Mouse (Mus musculus) intestine, embryonic 14.5 days (tissue): ENCODE results near the gene H2-Ke6. TPM values are rescaled to one million over a fixed set of nuclear protein-coding genes. Genes with fewer than 3 reads are reported as not detected.

Source experiments
- ATAC-seq: fragments of 200-750 bp; cut with Nextera tagmentation; replicated peaks from 2 replicates; pipeline ENCODE4 v1.8.0; 2017; ENCODE audit warnings: low read depth, moderate number of reproducible peaks, moderate TSS enrichment, moderate library complexity; ENCODE audit not compliant: low FRiP score, low TSS enrichment
- DNase-seq: peaks from one replicate; pipeline ENCODE4 v3.0.0-alpha.2; 2018; ENCODE audit warnings: low spot score
- H3K27ac ChIP-seq: fragments of 300-500 bp; sonication (generic); 2 replicates; pipeline ENCODE4 v1.5.1; 2014; ENCODE audit warnings: low read depth, mild to moderate bottlenecking, control low read depth
- H3K27me3 ChIP-seq: fragments of 300-500 bp; sonication (generic); replicated peaks from 2 replicates; pipeline ENCODE4 v1.6.1; 2014; ENCODE audit warnings: low read length, control low read depth; ENCODE audit not compliant: control insufficient read depth, insufficient read depth
- H3K36me3 ChIP-seq: fragments of 300-500 bp; sonication (generic); 2 replicates; pipeline ENCODE4 v1.6.1; 2014; ENCODE audit warnings: low read length, control low read depth; ENCODE audit not compliant: control insufficient read depth, insufficient read depth
- H3K4me1 ChIP-seq: fragments of 300-500 bp; sonication (generic); replicated peaks from 2 replicates; pipeline ENCODE4 v1.6.1; 2014; ENCODE audit warnings: low read length, control low read depth, mixed read lengths; ENCODE audit not compliant: control insufficient read depth, insufficient read depth
- H3K4me2 ChIP-seq: fragments of 300-500 bp; sonication (generic); 2 replicates; pipeline ENCODE4 v1.6.1; 2014; ENCODE audit warnings: low read length
- H3K4me3 ChIP-seq: fragments of 300-500 bp; sonication (generic); 2 replicates; pipeline ENCODE4 v1.5.1; 2014; ENCODE audit warnings: low read depth, low read length, control low read depth, mixed read lengths
- H3K9ac ChIP-seq: fragments of 300-500 bp; sonication (generic); 2 replicates; pipeline ENCODE4 v1.6.1; 2014; ENCODE audit warnings: mild to moderate bottlenecking, low read length
- H3K9me3 ChIP-seq: fragments of 300-500 bp; sonication (generic); 2 replicates; pipeline ENCODE4 v1.6.1; 2016; ENCODE audit warnings: low read length, control low read depth; ENCODE audit not compliant: control insufficient read depth
- whole genome bisulfite sequencing: fragments of 180-500 bp; shearing (Covaris S2); extraction: QIAGEN DNeasy Blood & Tissue Kit; methylation state at CpG from one replicate; pipeline ENCODE4 v1.1.7; 2014; 5-methylcytosine and 5-hydroxymethylcytosine counted together
- polyA plus RNA-seq: library from polyadenylated mRNA; unstranded; fragments of >200 nt; fragmentation: Nextera tagmentation; extraction: Ambion mirVana; gene quantifications from 2 replicates; pipeline ENCODE4 v1.2.1, GENCODE M21; 2014

H2-Ke6 gene
- polyA plus RNA-seq, result 49.7 and 53.6 TPM in 2 replicates

DNA sequence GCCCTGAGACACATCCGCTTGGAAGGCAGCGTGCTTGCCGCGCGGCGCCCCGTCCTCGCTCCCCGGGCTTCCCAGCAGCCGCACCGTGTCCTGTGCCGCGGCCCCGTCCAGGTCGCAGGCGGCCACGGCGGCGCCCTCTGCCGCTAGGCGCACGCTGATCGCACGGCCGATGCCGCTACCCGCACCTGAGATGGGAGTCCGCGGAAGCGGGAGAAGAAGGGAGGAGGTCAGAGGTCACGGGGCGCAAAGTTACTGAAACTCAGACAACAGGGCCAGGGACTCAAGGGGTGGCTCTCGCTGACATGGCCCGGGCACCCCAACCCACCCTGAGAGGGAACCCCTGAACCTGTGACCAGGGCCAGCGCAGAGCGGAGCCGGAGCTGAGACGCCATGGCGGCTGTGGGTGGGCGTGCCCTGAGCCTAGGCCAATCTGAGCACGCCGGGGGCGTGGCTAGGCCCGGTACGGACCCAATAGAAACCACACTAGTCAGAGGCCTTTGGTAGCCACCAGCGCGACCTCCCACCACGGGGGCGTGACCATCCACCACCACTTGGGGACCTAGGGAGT lies at the start of gene H2-Ke6:
H2-Ke6 (minus strand) TSS at position 405 of the 568 bp plus-strand sequence.
- H3K9ac ChIP-seq, result peak within 1 kb of the TSS; percentile 54
- H3K4me2 ChIP-seq, result peak within 1 kb of the TSS; percentile 71
- peaks cover 27% of the 10 kb centered on the region for H3K36me3 ChIP-seq
- DNase-seq (peak; percentile 95), ATAC-seq (peak; percentile 75)
- no peaks in the 10 kb centered on the region for H3K27me3 ChIP-seq
- WGBS, result 1% methylated on average over 48 of the region's 49 CpGs
- peaks cover 48% of the 10 kb centered on the region for H3K4me1 ChIP-seq
- H3K27ac ChIP-seq, result peak within 1 kb of the TSS; percentile 66
- H3K9me3 ChIP-seq, result no peaks in the 10 kb centered on the region
- peak within 1 kb of the TSS; percentile 64 for H3K4me3 ChIP-seq

GRCm38 (mm10) chr17:34077549-34077948 lies 49.7 kb upstream of the H2-Ke6 start:
- H3K4me2 ChIP-seq, result no peak overlapping the region
- peak; percentile 90 for DNase-seq
- ATAC-seq, result no peak
- H3K4me3 ChIP-seq, result no peak overlapping the region
- H3K27me3 ChIP-seq, result peaks cover 22% of the 10 kb centered on the region
- H3K9me3 ChIP-seq, result 0 out of 2 replicates have a peak, but pooled peaks cover 3% of the 10 kb centered on the region
- 1% methylated on average over 9 of the region's 9 CpGs for WGBS
- no peaks in the 10 kb centered on the region for H3K36me3 ChIP-seq
- H3K27ac ChIP-seq, result no peak overlapping the region
- no peak overlapping the region for H3K9ac ChIP-seq
- no peaks in the 10 kb centered on the region for H3K4me1 ChIP-seq

DNA sequence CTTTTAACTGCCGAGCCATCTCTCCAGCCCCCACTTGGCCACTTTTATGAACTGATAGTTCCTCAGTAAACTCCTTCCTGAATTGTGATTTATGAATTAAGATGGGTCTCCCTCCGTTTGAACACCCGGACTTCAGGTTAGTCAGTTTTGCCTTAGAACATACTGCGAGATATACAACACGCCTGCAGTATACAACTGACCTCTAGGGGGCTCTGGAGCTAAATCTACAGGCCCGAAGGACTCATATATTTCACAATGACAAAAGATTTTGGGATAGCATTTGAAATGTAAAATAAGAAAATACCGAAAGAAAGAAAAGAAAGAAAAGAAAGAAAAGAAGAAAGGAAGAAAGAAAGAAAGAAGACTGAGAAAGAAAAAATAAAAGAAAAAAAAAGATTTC lies 47.4 kb upstream of the H2-Ke6 start:
- Histone ChIP-seq H3K4me1 (no peaks in the 10 kb centered on the region), H3K4me2 (no peak overlapping the region), H3K27ac (no peak overlapping the region), H3K36me3 (no peaks in the 10 kb centered on the region), H3K9ac (no peak overlapping the region), H3K4me3 (no peak overlapping the region), H3K27me3 (peaks cover 22% of the 10 kb centered on the region), H3K9me3 (no peaks in the 10 kb centered on the region)
- peak; percentile 82 for DNase-seq
- no peak for ATAC-seq
- WGBS, result 47% methylated on average over 7 of the region's 7 CpGs

DNA sequence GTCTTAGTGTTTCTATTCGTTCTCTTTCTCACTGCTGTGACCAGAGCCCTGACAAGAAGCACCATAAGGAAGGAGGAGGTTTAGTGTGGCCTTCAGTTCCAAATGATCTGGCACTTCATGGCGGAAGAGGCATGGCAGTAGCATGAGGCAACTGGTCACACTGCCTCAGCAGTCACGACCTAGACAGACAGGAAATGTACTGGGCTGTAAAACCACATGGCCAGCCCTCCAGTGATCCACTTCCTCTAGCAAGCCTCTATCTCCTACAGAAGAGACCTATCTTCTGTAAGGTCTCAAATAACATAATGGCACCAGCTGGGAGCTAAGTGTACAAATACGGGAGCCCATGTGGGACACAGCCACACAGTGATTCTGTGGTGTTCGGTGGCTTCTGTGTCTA lies 44.2 kb upstream of the H2-Ke6 start:
- H3K9ac ChIP-seq, result no peak overlapping the region
- H3K4me2 ChIP-seq, result no peak overlapping the region
- H3K27me3 ChIP-seq, result peaks cover 17% of the 10 kb centered on the region
- 73% methylated on average over 5 of the region's 5 CpGs for WGBS
- no peak overlapping the region for H3K27ac ChIP-seq
- no peaks in the 10 kb centered on the region for H3K4me1 ChIP-seq
- ATAC-seq (no peak), DNase-seq (no peak)
- no peaks in the 10 kb centered on the region for H3K36me3 ChIP-seq
- H3K4me3 ChIP-seq, result no peak overlapping the region
- H3K9me3 ChIP-seq, result no peaks in the 10 kb centered on the region

- Histone ChIP-seq H3K9me3 (no peaks in the 10 kb centered on the region), H3K27me3 (no peaks in the 10 kb centered on the region), H3K27ac (no peak overlapping the region), H3K4me1 (no peaks in the 10 kb centered on the region), H3K4me2 (no peak overlapping the region), H3K4me3 (no peak overlapping the region), H3K36me3 (no peaks in the 10 kb centered on the region), H3K9ac (no peak overlapping the region)
- ATAC-seq (no peak), DNase-seq (no peak)
- WGBS, result 44% methylated on average over 3 of the region's 3 CpGs
Measured at GRCm38 (mm10) chr17:34068864-34069263, 41.0 kb upstream of the H2-Ke6 start.

DNA sequence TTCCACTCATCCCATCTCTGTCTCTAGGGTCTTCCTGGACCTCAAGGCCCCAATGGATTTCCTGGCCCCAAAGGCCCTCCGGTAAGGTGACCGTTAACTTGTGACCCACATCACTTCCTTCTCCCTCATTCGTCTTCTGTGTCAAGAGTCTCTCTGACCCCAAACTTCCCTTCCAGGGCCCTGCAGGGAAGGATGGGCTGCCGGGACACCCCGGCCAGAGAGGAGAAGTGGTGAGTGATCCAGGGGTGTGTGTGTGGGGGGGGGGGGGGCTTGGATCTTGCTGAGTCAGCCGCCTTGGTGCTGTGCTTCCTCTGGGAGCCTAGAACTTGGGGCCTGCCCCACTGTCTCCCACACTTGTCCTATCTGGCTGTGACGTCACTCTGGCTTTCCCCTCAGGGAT lies 29.4 kb upstream of the H2-Ke6 start:
- DNase-seq, result no peak
- Histone ChIP-seq H3K4me3 (no peak overlapping the region), H3K27me3 (no peaks in the 10 kb centered on the region), H3K9me3 (no peaks in the 10 kb centered on the region), H3K4me1 (no peaks in the 10 kb centered on the region), H3K27ac (no peak overlapping the region), H3K9ac (no peak overlapping the region), H3K4me2 (no peak overlapping the region), H3K36me3 (no peaks in the 10 kb centered on the region)
- no peak for ATAC-seq
- WGBS, result 52% methylated on average over 7 of the region's 7 CpGs

GRCm38 (mm10) chr17:34047404-34048050 lies 19.7 kb upstream of the H2-Ke6 start:
- no peak overlapping the region for H3K27ac ChIP-seq
- ATAC-seq (no peak), DNase-seq (no peak)
- H3K4me1 ChIP-seq, result no peaks in the 10 kb centered on the region
- H3K27me3 ChIP-seq, result no peaks in the 10 kb centered on the region
- 0 out of 2 replicates have a peak, but pooled peaks cover 5% of the 10 kb centered on the region for H3K9me3 ChIP-seq
- no peak overlapping the region for H3K4me2 ChIP-seq
- WGBS, result 93% methylated on average over 5 of the region's 5 CpGs
- no peak overlapping the region for H3K4me3 ChIP-seq
- H3K36me3 ChIP-seq, result no peaks in the 10 kb centered on the region
- H3K9ac ChIP-seq, result no peak overlapping the region

DNA sequence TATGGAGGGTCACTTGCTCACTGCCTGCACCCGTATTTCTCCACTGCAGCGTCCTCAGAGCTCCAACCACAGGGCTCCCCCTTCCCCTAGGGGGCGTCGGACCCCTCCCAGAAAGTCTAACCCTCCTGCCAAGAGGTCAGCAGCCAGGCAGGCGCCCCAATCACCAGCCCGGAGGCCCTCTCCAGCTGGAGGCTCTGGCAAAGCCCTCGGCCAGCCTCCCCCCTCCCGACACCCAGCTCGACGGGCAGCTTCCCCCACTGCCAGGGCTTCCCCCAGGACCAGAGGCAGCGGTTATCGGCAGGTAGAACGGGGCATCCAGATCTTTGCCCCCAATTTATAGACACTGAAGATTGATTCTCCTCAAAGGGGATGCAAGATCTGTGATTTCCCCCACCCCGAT lies 18.1 kb upstream of the H2-Ke6 start:
- H3K4me1 ChIP-seq, result no peaks in the 10 kb centered on the region
- 75% methylated on average over 14 of the region's 14 CpGs for WGBS
- no peaks in the 10 kb centered on the region for H3K36me3 ChIP-seq
- ATAC-seq (no peak), DNase-seq (no peak)
- H3K9ac ChIP-seq, result no peak overlapping the region
- no peak overlapping the region for H3K4me2 ChIP-seq
- no peak overlapping the region for H3K27ac ChIP-seq
- H3K4me3 ChIP-seq, result no peak overlapping the region
- 0 out of 2 replicates have a peak, but pooled peaks cover 5% of the 10 kb centered on the region for H3K9me3 ChIP-seq
- no peaks in the 10 kb centered on the region for H3K27me3 ChIP-seq
